Mouse (Mus musculus) stomach, embryonic 14.5 days (tissue): Measurements from ENCODE around the gene Adgra3. TPM values are rescaled to one million over a fixed set of nuclear protein-coding genes. Genes with fewer than 3 reads are reported as not detected.
A peak's percentile ranks its signal among the peaks of the same experiment; 100 is the strongest.

Experiments
- ATAC-seq: fragments of 200-750 bp; cut with Nextera tagmentation; 2 replicates; pipeline ENCODE4 v1.8.0; 2017; ENCODE audit warnings: low read depth, moderate TSS enrichment; ENCODE audit not compliant: insufficient number of reproducible peaks, insufficient read depth, low FRiP score
- H3K27ac ChIP-seq: fragments of 300-500 bp; sonication (generic); 2 replicates; pipeline ENCODE4 v1.5.1; 2014; ENCODE audit warnings: mild to moderate bottlenecking, low read length, moderate library complexity, mixed read lengths
- H3K27me3 ChIP-seq: fragments of 300-500 bp; sonication (generic); 2 replicates; pipeline ENCODE4 v1.6.1; 2014; ENCODE audit warnings: low read length, control low read depth, mixed read lengths; ENCODE audit not compliant: control insufficient read depth, insufficient read depth
- H3K36me3 ChIP-seq: fragments of 300-500 bp; sonication (generic); 2 replicates; pipeline ENCODE4 v1.6.1; 2014; ENCODE audit warnings: mild to moderate bottlenecking, control low read depth, low read length, moderate library complexity, mixed read lengths; ENCODE audit not compliant: control insufficient read depth, insufficient read depth
- H3K4me1 ChIP-seq: fragments of 300-500 bp; sonication (generic); 2 replicates; pipeline ENCODE4 v1.6.1; 2014; ENCODE audit warnings: low read length, control low read depth, mixed read lengths; ENCODE audit not compliant: control insufficient read depth, insufficient read depth
- H3K4me2 ChIP-seq: fragments of 300-500 bp; sonication (generic); replicated peaks from 2 replicates; pipeline ENCODE4 v1.6.1; 2014; ENCODE audit warnings: low read depth, low read length, control low read depth
- H3K4me3 ChIP-seq: fragments of 300-500 bp; sonication (generic); 2 replicates; pipeline ENCODE4 v1.5.1; 2014; ENCODE audit warnings: low read depth, low read length, control low read depth
- H3K9ac ChIP-seq: fragments of 300-500 bp; sonication (generic); replicated peaks from 2 replicates; pipeline ENCODE4 v1.6.1; 2014; ENCODE audit warnings: low read depth, mild to moderate bottlenecking, control low read depth, low read length, moderate library complexity, mixed read lengths
- H3K9me3 ChIP-seq: fragments of 300-500 bp; sonication (generic); 2 replicates; pipeline ENCODE4 v1.6.1; 2016; ENCODE audit warnings: low read depth, low read length, control low read depth; ENCODE audit not compliant: control insufficient read depth
- WGBS: fragments of 180-500 bp; shearing (Covaris S2); extraction: QIAGEN DNeasy Blood & Tissue Kit; methylation state at CpG from one replicate; pipeline ENCODE4 v1.1.7; 2014; 5-methylcytosine and 5-hydroxymethylcytosine counted together
- polyA plus RNA-seq: library from polyadenylated mRNA; unstranded; fragments of >200 nt; fragmentation: Nextera tagmentation; extraction: Ambion mirVana; gene quantifications from 2 replicates; pipeline ENCODE4 v1.2.1, GENCODE M21; 2014

Gene Adgra3
- polyA plus RNA-seq, 1 experiment from 2014 or later, result 29.7 TPM

DNA sequence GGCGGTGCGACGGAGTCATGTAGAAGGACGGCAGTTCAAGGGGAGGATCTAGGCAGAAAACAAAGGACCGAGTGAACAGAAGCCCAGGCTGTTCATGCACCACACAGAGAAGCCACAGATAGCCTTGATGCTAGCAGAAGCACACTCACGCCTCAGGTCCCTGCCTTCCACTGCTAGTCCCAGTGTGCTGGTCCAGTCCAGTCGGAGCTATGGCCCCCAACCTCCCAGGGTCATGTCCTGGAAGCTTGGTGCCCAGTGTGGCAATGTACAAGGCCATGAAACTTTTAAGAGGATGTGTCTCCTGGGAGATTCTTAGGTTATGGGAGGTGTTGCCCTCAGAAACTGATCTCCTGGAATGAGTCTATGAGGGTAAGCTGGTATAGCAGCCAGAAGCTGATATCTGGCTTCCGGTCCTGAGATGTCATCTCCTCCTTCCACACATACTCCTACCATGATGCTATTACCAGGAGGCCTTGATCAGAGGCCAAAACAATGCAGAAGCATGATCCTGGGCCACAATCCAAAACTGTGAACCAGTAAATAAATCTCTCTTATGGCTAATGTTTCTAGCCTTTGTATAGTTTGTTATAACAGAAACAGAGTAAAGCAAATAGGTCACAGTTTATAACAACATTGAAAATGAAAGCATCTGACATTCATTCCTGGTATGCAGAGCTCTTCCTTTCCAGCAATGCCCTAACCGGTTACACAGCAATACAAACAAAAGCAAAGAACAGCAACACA, 51.7 kb downstream of the Adgra3 start:
- no peaks in the 10 kb centered on the region for H3K27me3 ChIP-seq
- no peaks in the 10 kb centered on the region for H3K4me1 ChIP-seq
- no peak overlapping the region for H3K27ac ChIP-seq
- peaks cover 9% of the 10 kb centered on the region for H3K36me3 ChIP-seq
- H3K9ac ChIP-seq, result no peak overlapping the region
- H3K4me2 ChIP-seq, result no peak overlapping the region
- WGBS, result 87% methylated on average over 9 of the region's 9 CpGs
- no peak for ATAC-seq
- H3K9me3 ChIP-seq, result no peaks in the 10 kb centered on the region
- no peak overlapping the region for H3K4me3 ChIP-seq

DNA sequence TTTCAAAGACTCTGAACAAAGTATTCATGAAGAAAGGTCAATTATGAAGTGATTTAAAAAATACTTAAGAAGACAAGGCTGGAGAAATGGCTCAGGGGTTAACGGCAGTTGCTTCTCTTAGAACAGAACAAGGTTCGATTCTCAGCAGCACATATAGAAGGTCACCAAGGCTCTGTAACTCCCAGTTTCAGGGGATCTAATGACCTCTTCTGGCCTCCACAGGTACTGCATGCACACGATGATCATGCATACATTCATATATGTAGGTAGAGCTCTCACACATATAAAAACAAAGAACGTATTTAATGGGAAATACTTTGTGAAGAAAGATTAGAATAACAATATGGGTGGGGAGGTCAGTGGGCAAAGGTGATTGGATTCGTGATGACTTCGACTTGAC, 56.5 kb downstream of the Adgra3 start:
- no peak for ATAC-seq
- Histone ChIP-seq H3K4me3 (no peak overlapping the region), H3K4me2 (no peak overlapping the region), H3K4me1 (peaks cover 6% of the 10 kb centered on the region; the same call in 1 of the 2 replicates), H3K9me3 (no peaks in the 10 kb centered on the region), H3K27me3 (no peaks in the 10 kb centered on the region), H3K9ac (no peak overlapping the region), H3K36me3 (peaks cover 15% of the 10 kb centered on the region), H3K27ac (no peak overlapping the region)
- WGBS, result 90% methylated on average over 6 of the region's 6 CpGs

DNA sequence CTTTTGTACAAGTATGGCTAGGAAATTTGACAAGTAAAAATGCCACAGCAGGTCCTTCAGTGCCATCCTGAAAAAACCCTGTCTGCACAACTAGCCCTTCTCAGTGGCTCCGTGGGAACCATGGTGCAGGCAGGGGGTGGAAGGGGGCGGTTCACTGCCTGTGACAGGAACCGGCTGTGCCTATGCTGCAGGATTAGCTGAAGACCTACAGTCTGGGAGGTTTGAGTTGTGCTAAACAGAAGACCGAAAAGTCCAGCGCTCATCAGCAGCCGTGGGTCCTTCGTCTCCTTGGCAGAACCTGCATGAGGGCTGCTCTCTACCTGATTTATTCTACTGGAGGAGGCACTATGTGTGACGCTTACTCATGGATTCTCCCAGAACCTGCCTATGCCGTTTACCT, 59.0 kb downstream of the Adgra3 start:
- H3K9me3 ChIP-seq, result no peaks in the 10 kb centered on the region
- peaks cover 9% of the 10 kb centered on the region for H3K36me3 ChIP-seq
- no peak overlapping the region for H3K4me3 ChIP-seq
- no peak overlapping the region for H3K9ac ChIP-seq
- H3K27ac ChIP-seq, result no peak overlapping the region
- ATAC-seq, result no peak
- no peaks in the 10 kb centered on the region for H3K27me3 ChIP-seq
- H3K4me2 ChIP-seq, result no peak overlapping the region
- peaks cover 6% of the 10 kb centered on the region; the same call in 1 of the 2 replicates for H3K4me1 ChIP-seq
- WGBS, result 43% methylated on average over 9 of the region's 9 CpGs

DNA sequence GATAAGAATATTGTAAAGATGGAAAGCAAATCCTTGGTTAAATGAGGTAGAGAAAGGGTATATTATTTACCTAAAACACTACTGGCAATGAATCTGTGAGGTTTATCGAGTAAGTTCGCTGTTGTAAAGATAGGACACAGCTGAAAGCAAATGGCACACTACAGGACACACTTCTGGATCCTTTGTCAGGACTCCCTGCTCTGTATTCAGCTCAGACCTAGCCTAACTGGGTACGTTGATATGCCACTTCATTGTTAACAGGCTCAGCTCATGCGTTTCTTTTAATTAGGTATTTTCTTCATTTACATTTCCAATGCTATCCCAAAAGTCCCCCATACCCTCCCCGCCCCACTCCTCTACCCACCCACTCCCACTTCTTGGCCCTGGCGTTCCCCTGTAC, 61.8 kb downstream of the Adgra3 start:
- WGBS, result 90% methylated on average over 6 of the region's 6 CpGs
- Histone ChIP-seq H3K4me3 (no peak overlapping the region), H3K27ac (no peak overlapping the region), H3K27me3 (no peaks in the 10 kb centered on the region), H3K36me3 (peaks cover 6% of the 10 kb centered on the region), H3K9ac (no peak overlapping the region), H3K4me1 (peaks cover 6% of the 10 kb centered on the region; the same call in 1 of the 2 replicates), H3K4me2 (no peak overlapping the region), H3K9me3 (no peaks in the 10 kb centered on the region)
- ATAC-seq, result no peak

DNA sequence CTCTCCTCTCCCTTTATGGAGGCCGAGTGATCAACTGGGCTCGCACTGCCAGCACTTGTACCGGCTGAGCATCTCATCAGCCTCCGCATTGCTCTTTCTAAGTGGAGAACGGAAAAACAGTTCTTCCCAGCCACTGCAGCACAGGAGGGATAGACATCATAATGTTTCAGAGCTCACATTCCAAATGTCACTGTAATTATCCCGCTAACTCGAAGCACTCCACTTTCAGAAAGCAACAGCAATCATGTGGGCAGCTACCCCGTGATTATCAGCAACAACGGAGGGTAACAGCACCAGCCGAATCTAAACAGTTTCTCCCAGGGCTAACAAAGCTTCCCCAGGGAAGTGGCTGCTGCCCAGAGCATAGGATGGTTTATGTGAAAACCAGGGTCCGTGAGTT, 62.3 kb downstream of the Adgra3 start:
- Histone ChIP-seq H3K36me3 (peaks cover 6% of the 10 kb centered on the region), H3K9ac (no peak overlapping the region), H3K4me3 (no peak overlapping the region), H3K4me1 (peaks cover 6% of the 10 kb centered on the region), H3K4me2 (no peak overlapping the region), H3K27me3 (no peaks in the 10 kb centered on the region), H3K9me3 (no peaks in the 10 kb centered on the region), H3K27ac (no peak overlapping the region)
- 63% methylated on average over 11 of the region's 11 CpGs for WGBS
- ATAC-seq, result no peak

DNA sequence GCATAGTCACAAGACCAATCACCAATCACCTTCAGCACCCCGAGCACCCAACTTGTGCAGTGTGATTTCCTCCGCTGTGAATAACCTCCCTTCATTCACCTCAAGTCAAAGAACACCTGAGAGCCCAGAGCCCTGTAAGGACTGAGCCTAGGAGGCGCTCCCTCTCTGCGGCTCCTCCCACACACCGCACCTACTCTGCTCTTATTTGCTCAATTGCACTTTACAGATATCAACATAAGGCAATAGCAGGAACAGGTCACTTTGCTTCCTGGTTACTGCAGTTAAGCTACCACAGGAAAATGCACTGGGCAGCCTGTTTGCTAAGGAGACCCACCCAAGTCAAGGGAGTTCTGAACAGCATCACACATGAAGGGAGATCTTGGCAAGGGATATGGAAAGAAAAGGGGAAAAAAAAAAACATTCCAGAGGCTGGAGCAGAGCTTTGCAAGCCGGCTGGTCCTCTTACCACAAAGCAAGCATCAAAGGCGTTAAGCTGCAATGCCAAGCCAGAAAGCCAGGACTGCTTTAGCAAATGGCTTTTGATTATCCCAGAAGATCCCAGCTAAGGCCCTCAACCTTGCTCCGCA, 68.0 kb downstream of the Adgra3 start:
- no peaks in the 10 kb centered on the region for H3K9me3 ChIP-seq
- H3K27me3 ChIP-seq, result no peaks in the 10 kb centered on the region
- peak; percentile 98 for ATAC-seq
- H3K9ac ChIP-seq, result no peak overlapping the region
- peaks cover 9% of the 10 kb centered on the region; the same call in 1 of the 2 replicates for H3K36me3 ChIP-seq
- no peak overlapping the region for H3K4me2 ChIP-seq
- peak overlapping the region; percentile 66; the same call in 1 of the 2 replicates for H3K27ac ChIP-seq
- WGBS, result 76% methylated on average over 8 of the region's 8 CpGs
- H3K4me3 ChIP-seq, result no peak overlapping the region
- H3K4me1 ChIP-seq, result peaks cover 2% of the 10 kb centered on the region; the same call in 1 of the 2 replicates

DNA sequence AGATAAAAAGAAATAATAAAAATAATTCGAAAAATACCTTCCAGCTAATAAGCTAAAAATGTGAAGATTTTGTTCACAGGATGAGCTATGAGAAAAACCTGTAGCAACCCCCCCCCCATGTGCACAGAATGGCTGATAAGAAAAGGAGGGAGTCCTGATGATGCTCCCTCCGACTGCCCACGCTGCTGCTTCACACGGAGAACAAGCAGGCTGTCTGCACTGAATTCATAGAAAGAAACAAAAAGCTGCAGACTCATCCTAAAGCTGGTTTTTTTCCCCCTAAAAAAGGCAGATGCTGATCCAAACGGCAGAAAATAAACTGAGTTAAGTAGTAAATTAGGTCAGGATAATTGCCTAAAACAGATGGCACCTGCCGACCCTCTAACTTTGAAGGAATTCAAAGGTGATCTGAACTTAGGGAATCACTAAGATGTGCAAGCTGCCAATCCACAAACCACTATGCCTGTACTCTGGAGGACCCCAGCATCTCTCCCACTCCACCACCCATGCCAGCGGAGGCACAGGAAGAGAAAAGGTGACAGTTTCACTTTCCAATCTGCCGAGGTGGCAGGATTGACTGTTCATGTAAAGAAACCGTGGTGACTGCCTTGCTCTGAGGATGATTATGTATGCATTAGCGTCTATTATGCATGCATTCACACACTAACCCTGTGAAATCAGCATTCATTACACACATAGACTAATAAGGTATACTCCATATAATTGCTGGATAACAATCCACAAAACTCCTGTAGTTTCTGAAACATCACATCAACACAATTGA, 70.6 kb downstream of the Adgra3 start:
- Histone ChIP-seq H3K9me3 (no peaks in the 10 kb centered on the region), H3K27ac (no peak overlapping the region), H3K4me3 (no peak overlapping the region), H3K4me1 (peaks cover 2% of the 10 kb centered on the region; the same call in 1 of the 2 replicates), H3K36me3 (peaks cover 19% of the 10 kb centered on the region), H3K9ac (no peak overlapping the region), H3K27me3 (no peaks in the 10 kb centered on the region), H3K4me2 (no peak overlapping the region)
- no peak for ATAC-seq
- 82% methylated on average over 10 of the region's 10 CpGs for WGBS

DNA sequence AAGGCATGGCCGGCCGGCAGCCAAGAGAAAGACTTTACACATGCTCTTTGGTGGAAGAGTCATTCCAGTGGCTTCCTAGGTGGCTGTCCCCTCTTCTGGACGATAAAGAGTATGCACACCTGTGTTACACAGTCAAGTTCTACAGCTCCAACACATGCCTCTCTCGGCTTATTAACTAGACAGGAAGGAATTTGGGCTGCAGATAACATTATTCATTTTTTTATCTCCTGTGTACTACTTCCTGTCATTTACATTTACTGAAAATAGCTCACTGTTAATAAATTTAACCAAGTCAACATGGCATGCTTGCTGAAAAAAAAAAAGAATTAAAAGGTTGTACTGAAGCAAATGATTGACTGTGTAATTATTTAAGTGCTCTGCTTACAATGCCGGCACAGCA, 78.1 kb downstream of the Adgra3 start:
- peaks cover 15% of the 10 kb centered on the region for H3K36me3 ChIP-seq
- no peaks in the 10 kb centered on the region for H3K9me3 ChIP-seq
- H3K9ac ChIP-seq, result no peak overlapping the region
- H3K4me1 ChIP-seq, result no peaks in the 10 kb centered on the region
- no peak overlapping the region for H3K27ac ChIP-seq
- H3K27me3 ChIP-seq, result no peaks in the 10 kb centered on the region
- 43% methylated on average over 5 of the region's 5 CpGs for WGBS
- no peak for ATAC-seq
- no peak overlapping the region for H3K4me3 ChIP-seq
- no peak overlapping the region for H3K4me2 ChIP-seq
